Mouse (Mus musculus): ENCODE data around the gene Popdc2. TPM values are rescaled to one million over a fixed set of nuclear protein-coding genes. Genes with fewer than 3 reads are reported as not detected.
A peak's percentile ranks its signal among the peaks of the same experiment; 100 is the strongest.
"Not testable (repeated sequence)": the region's sequence is repeated elsewhere in the genome, so short reads cannot be mapped to it uniquely, and the experiment has no call there.

Popdc2 gene
- 0.68 and 0.69 TPM in 2 replicates for polyA plus RNA-seq (2015; fragmentation: Nextera tagmentation; extraction: Ambion mirVana)

DNA sequence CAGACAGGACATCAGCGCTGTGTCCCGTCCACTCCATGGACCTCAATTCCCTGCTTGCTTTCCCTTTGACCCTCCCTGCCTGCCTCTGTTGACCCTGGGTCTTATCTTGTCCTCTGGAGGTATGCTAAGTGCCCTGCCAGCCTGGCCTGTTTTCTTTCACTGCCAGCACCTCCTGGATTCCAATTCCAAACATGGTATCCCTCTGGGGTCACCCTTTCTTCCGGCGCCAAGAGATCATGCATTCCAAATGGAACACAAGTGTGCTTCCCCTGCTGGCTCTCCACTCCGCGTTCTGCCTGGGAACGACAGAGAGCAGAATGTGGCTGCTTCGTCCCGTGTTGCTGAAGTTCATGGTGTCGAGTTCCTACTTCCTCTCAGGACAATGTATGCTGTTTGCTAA is at the start of gene Popdc2:
Gene Popdc2, plus strand, starts transcription at position 277 of the 400 bp plus-strand sequence.
- Histone ChIP-seq H3K4me1 (ENCODE audit: control insufficient read depth, insufficient read depth, low read depth, low read length) (no peaks in the 10 kb centered on the region), H3K9ac (ENCODE audit: low read depth, low read length) (no peak within 1 kb of the TSS), H3K27me3 (replicated peaks; ENCODE audit: control insufficient read depth, insufficient read depth, low read length) (no peaks in the 10 kb centered on the region), H3K9me3 (ENCODE audit: control insufficient read depth, low read length) (no peaks in the 10 kb centered on the region), H3K36me3 (ENCODE audit: control insufficient read depth, insufficient read depth, low read length) (no peaks in the 10 kb centered on the region), H3K4me3 (ENCODE audit: low read length) (no peak within 1 kb of the TSS), H3K27ac (ENCODE audit: low read depth, low read length) (no peak within 1 kb of the TSS), H3K4me2 (ENCODE audit: low read length) (no peak within 1 kb of the TSS)
- 68% methylated on average over 10 of the region's 10 CpGs for WGBS
- ATAC-seq = no peak

DNA sequence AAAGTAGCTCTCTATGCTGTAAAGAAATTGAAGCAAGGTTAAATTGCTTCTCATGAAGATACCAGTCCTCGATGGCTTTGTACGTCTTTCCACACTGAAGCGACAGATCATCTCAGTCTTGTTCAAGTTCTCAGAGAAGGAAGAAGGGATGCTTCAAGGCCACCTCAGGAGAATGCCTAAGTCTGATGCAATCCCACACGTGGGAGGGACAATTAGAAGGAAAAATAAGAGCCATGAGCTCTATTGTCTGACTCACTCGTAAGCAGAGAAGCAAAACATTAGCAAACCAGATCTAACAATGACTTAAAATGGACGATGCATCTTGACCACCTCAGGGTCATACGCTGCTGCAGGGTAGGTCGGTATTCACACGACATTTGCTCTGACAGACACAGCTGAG is 43.5 kb upstream of the Popdc2 start:
- no peak for ATAC-seq
- H3K36me3 ChIP-seq (ENCODE audit: control insufficient read depth, insufficient read depth, low read length) = no peaks in the 10 kb centered on the region
- 73% methylated on average over 9 of the region's 9 CpGs for WGBS

GRCm38 (mm10) chr16:38319087-38319486 is 42.9 kb upstream of the Popdc2 start:
- WGBS = 98% methylated on average over 4 of the region's 4 CpGs
- Histone ChIP-seq H3K36me3 (ENCODE audit: control insufficient read depth, insufficient read depth, low read length) (no peaks in the 10 kb centered on the region), H3K9ac (ENCODE audit: low read depth, low read length) (no peak overlapping the region), H3K27me3 (replicated peaks; ENCODE audit: control insufficient read depth, insufficient read depth, low read length) (no peaks in the 10 kb centered on the region), H3K4me3 (ENCODE audit: low read length) (no peak overlapping the region), H3K9me3 (ENCODE audit: control insufficient read depth, low read length) (no peaks in the 10 kb centered on the region), H3K4me2 (ENCODE audit: low read length) (no peak overlapping the region), H3K27ac (ENCODE audit: low read depth, low read length) (no peak overlapping the region), H3K4me1 (ENCODE audit: control insufficient read depth, insufficient read depth, low read depth, low read length) (no peaks in the 10 kb centered on the region)
- no peak for ATAC-seq

More for the DNA sequence above, 43.5 kb upstream of the Popdc2 start:
- H3K27ac ChIP-seq (ENCODE audit: low read depth, low read length) = no peak overlapping the region
- H3K4me3 ChIP-seq (ENCODE audit: low read length) = no peak overlapping the region
- no peak overlapping the region for H3K9ac ChIP-seq (ENCODE audit: low read depth, low read length)
- no peaks in the 10 kb centered on the region for H3K27me3 ChIP-seq (replicated peaks; ENCODE audit: control insufficient read depth, insufficient read depth, low read length)
- no peaks in the 10 kb centered on the region for H3K9me3 ChIP-seq (ENCODE audit: control insufficient read depth, low read length)
- no peak overlapping the region for H3K4me2 ChIP-seq (ENCODE audit: low read length)
- H3K4me1 ChIP-seq (ENCODE audit: control insufficient read depth, insufficient read depth, low read depth, low read length) = no peaks in the 10 kb centered on the region

DNA sequence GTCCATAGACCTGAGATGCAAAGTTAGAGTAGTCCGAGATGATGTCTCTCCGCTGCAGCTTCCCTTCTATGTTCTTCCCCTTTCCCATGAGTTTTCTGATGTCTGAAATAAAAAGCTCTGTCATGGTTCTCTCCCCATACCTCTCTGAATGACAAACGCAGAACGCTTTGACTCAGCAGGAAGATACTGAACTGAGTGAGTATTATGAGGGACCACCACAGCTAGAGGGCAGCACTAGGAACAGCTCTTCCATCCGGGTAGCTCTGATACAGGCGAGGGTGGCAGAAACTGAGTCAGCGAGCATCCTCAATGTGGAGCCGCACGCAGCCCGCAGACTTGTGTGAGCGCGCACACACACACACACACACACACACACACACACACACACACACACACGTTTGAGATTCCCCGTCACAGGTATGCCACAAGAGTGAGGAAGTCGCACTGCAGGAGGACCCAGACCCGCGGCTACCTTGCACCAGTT is 40.5 kb upstream of the Popdc2 start:
- WGBS = 29% methylated on average over 17 of the region's 17 CpGs
- peak; percentile 86 for ATAC-seq

GRCm38 (mm10) chr16:38324311-38324710 is 37.7 kb upstream of the Popdc2 start:
- H3K27ac ChIP-seq (ENCODE audit: low read depth, low read length) = no peak overlapping the region
- no peak overlapping the region for H3K4me2 ChIP-seq (ENCODE audit: low read length)
- H3K36me3 ChIP-seq (ENCODE audit: control insufficient read depth, insufficient read depth, low read length) = no peaks in the 10 kb centered on the region
- WGBS = 95% methylated on average over 15 of the region's 15 CpGs
- H3K9me3 ChIP-seq (ENCODE audit: control insufficient read depth, low read length) = no peaks in the 10 kb centered on the region
- H3K27me3 ChIP-seq (replicated peaks; ENCODE audit: control insufficient read depth, insufficient read depth, low read length) = no peaks in the 10 kb centered on the region
- H3K4me1 ChIP-seq (ENCODE audit: control insufficient read depth, insufficient read depth, low read depth, low read length) = no peaks in the 10 kb centered on the region
- no peak overlapping the region for H3K4me3 ChIP-seq (ENCODE audit: low read length)
- no peak for ATAC-seq
- H3K9ac ChIP-seq (ENCODE audit: low read depth, low read length) = no peak overlapping the region

More for the DNA sequence above, 40.5 kb upstream of the Popdc2 start:
- H3K27me3 ChIP-seq (replicated peaks; ENCODE audit: control insufficient read depth, insufficient read depth, low read length) = no peaks in the 10 kb centered on the region
- H3K27ac ChIP-seq (ENCODE audit: low read depth, low read length) = no peak overlapping the region
- H3K36me3 ChIP-seq (ENCODE audit: control insufficient read depth, insufficient read depth, low read length) = no peaks in the 10 kb centered on the region
- H3K4me1 ChIP-seq (ENCODE audit: control insufficient read depth, insufficient read depth, low read depth, low read length) = no peaks in the 10 kb centered on the region
- peak overlapping the region; percentile 59 for H3K4me2 ChIP-seq (ENCODE audit: low read length)
- 0 out of 2 replicates have a peak overlapping the region, but pooled peaks have one; percentile 19 for H3K9ac ChIP-seq (ENCODE audit: low read depth, low read length)
- H3K9me3 ChIP-seq (ENCODE audit: control insufficient read depth, low read length) = no peaks in the 10 kb centered on the region
- no peak overlapping the region for H3K4me3 ChIP-seq (ENCODE audit: low read length)

GRCm38 (mm10) chr16:38326778-38327397 is 35.1 kb upstream of the Popdc2 start:
- Histone ChIP-seq H3K27ac (ENCODE audit: low read depth, low read length) (no peak overlapping the region), H3K9me3 (ENCODE audit: control insufficient read depth, low read length) (no peaks in the 10 kb centered on the region), H3K4me1 (ENCODE audit: control insufficient read depth, insufficient read depth, low read depth, low read length) (no peaks in the 10 kb centered on the region), H3K4me2 (ENCODE audit: low read length) (no peak overlapping the region), H3K27me3 (replicated peaks; ENCODE audit: control insufficient read depth, insufficient read depth, low read length) (no peaks in the 10 kb centered on the region), H3K9ac (ENCODE audit: low read depth, low read length) (no peak overlapping the region), H3K36me3 (ENCODE audit: control insufficient read depth, insufficient read depth, low read length) (no peaks in the 10 kb centered on the region), H3K4me3 (ENCODE audit: low read length) (no peak overlapping the region)
- no peak for ATAC-seq
- WGBS = 77% methylated on average over 11 of the region's 11 CpGs

DNA sequence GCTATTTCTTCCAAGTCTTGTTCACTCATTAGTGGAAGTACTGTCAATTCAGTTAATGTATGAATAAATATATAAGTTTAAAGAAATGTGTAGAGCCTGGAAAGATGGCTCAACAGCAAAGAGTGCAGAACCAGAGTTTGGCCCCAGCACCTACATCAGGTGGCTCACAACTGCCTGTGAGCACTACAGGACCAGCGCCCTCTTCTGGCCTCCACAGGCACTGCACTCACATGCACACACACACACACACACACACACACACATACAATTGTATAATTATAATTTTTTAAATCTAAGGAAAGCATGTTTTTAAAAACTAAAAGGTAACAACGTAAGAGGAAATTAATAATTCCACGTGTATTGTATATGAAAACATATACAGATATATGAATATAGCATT is 32.7 kb upstream of the Popdc2 start:
- Histone ChIP-seq H3K4me1 (ENCODE audit: control insufficient read depth, insufficient read depth, low read depth, low read length) (no peaks in the 10 kb centered on the region), H3K9me3 (ENCODE audit: control insufficient read depth, low read length) (no peaks in the 10 kb centered on the region), H3K27ac (ENCODE audit: low read depth, low read length) (no peak overlapping the region), H3K4me3 (ENCODE audit: low read length) (no peak overlapping the region), H3K4me2 (ENCODE audit: low read length) (no peak overlapping the region), H3K36me3 (ENCODE audit: control insufficient read depth, insufficient read depth, low read length) (no peaks in the 10 kb centered on the region), H3K9ac (ENCODE audit: low read depth, low read length) (no peak overlapping the region), H3K27me3 (replicated peaks; ENCODE audit: control insufficient read depth, insufficient read depth, low read length) (no peaks in the 10 kb centered on the region)
- no peak for ATAC-seq
- 93% methylated on average over 3 of the region's 3 CpGs for WGBS

DNA sequence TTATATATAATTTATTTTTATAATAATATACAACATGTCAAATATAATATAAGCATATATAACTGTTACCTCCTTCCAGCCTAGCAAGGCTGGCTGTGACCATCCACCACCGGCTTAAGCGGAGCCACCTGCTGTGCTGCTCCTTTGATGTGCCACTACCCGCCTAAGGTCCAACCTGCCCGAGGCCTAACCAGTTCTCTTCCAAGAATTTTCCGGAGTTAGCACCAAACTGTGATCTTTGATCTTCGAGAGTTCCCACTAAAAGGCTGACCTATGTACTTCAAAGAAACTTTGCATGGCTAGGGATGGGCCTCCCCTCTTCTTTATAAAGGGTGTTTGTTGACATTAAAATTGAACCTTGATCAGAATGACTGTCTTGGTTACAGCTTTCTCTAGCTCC is 27.6 kb upstream of the Popdc2 start:
- Histone ChIP-seq H3K9ac (ENCODE audit: low read depth, low read length) (no peak overlapping the region), H3K4me3 (ENCODE audit: low read length) (no peak overlapping the region), H3K27me3 (replicated peaks; ENCODE audit: control insufficient read depth, insufficient read depth, low read length) (no peaks in the 10 kb centered on the region), H3K9me3 (ENCODE audit: control insufficient read depth, low read length) (no peaks in the 10 kb centered on the region), H3K4me2 (ENCODE audit: low read length) (no peak overlapping the region), H3K36me3 (ENCODE audit: control insufficient read depth, insufficient read depth, low read length) (no peaks in the 10 kb centered on the region), H3K4me1 (ENCODE audit: control insufficient read depth, insufficient read depth, low read depth, low read length) (no peaks in the 10 kb centered on the region), H3K27ac (ENCODE audit: low read depth, low read length) (no peak overlapping the region)
- ATAC-seq = no peak
- WGBS = 42% methylated on average over 6 of the region's 6 CpGs

GRCm38 (mm10) chr16:38338077-38338476 is 23.9 kb upstream of the Popdc2 start:
- 89% methylated on average over 4 of the region's 4 CpGs for WGBS
- H3K36me3 ChIP-seq (ENCODE audit: control insufficient read depth, insufficient read depth, low read length); H3K4me1 ChIP-seq (ENCODE audit: control insufficient read depth, insufficient read depth, low read depth, low read length); H3K4me2 ChIP-seq (ENCODE audit: low read length); H3K9ac ChIP-seq (ENCODE audit: low read depth, low read length); H3K27ac ChIP-seq (ENCODE audit: low read depth, low read length); ATAC-seq; H3K4me3 ChIP-seq (ENCODE audit: low read length); H3K9me3 ChIP-seq (ENCODE audit: control insufficient read depth, low read length); H3K27me3 ChIP-seq (replicated peaks; ENCODE audit: control insufficient read depth, insufficient read depth, low read length): not testable (repeated sequence)

Measured in hindbrain, embryonic 16.5 days (tissue).